Mouse (Mus musculus) liver, embryonic 14.5 days (tissue): ENCODE data around the gene Ankrd11. TPM values are rescaled to one million over a fixed set of nuclear protein-coding genes. Genes with fewer than 3 reads are reported as not detected.

Experiments
- ATAC-seq: fragments of 200-750 bp; cut with Nextera tagmentation; 2 replicates; pipeline ENCODE4 v1.8.0; 2017; ENCODE audit warnings: moderate number of reproducible peaks, mild to moderate bottlenecking, moderate library complexity; ENCODE audit not compliant: insufficient read depth
- DNase-seq, 3 experiments: peaks; one replicate each; pipeline ENCODE4 v3.0.0-alpha.2; 2012 to 2013; ENCODE audit warnings: low read depth in 3 of 3, low spot score in 3 of 3
- H3K27ac ChIP-seq: fragments of 300-500 bp; sonication (generic); 2 replicates; pipeline ENCODE4 v1.5.1; 2014; ENCODE audit warnings: moderate library complexity, mild to moderate bottlenecking, control low read depth, inconsistent platforms
- H3K27me3 ChIP-seq: fragments of 300-500 bp; sonication (generic); 2 replicates; pipeline ENCODE4 v1.6.1; 2014; ENCODE audit warnings: mild to moderate bottlenecking, low read length, moderate library complexity; ENCODE audit not compliant: control insufficient read depth, insufficient read depth
- H3K36me3 ChIP-seq: fragments of 300-500 bp; sonication (generic); replicated peaks from 2 replicates; pipeline ENCODE4 v1.6.1; 2014; ENCODE audit warnings: low read depth; ENCODE audit not compliant: control insufficient read depth, insufficient read depth
- H3K4me1 ChIP-seq, 2 experiments: fragments of 200-500 bp in 1 of 2; fragments of 300-500 bp in 1 of 2; sonication (generic) in 1 of 2; replicated peaks; 2 replicates each; pipeline ENCODE4 v1.6.1; 2012 to 2014; ENCODE audit warnings: antibody characterized with exemption in 1 of 2, inconsistent platforms in 1 of 2, low read length in 1 of 2; ENCODE audit not compliant: control insufficient read depth in 2 of 2, insufficient read depth in 2 of 2
- H3K4me2 ChIP-seq: fragments of 300-500 bp; sonication (generic); 2 replicates; pipeline ENCODE4 v1.6.1; 2014; ENCODE audit warnings: low read depth, mild to moderate bottlenecking, control low read depth, moderate library complexity
- H3K4me3 ChIP-seq, 2 experiments: fragments of 200-500 bp in 1 of 2; fragments of 300-500 bp in 1 of 2; sonication (generic) in 1 of 2; 2 replicates each; pipeline ENCODE4 v1.5.1; 2012 to 2014; ENCODE audit warnings: low read depth in 2 of 2, low read length in 2 of 2, mild to moderate bottlenecking in 2 of 2, control low read depth in 1 of 2, inconsistent platforms in 1 of 2, moderate library complexity in 1 of 2; ENCODE audit not compliant: insufficient read depth in 1 of 2
- H3K9ac ChIP-seq: fragments of 300-500 bp; sonication (generic); replicated peaks from 2 replicates; pipeline ENCODE4 v1.6.1; 2014; ENCODE audit warnings: mild to moderate bottlenecking, control low read depth, moderate library complexity
- H3K9me3 ChIP-seq: fragments of 300-500 bp; sonication (generic); 2 replicates; pipeline ENCODE4 v1.6.1; 2016; ENCODE audit warnings: low read length, mixed read lengths; ENCODE audit not compliant: control insufficient read depth
- CTCF ChIP-seq: IDR thresholded peaks from 2 replicates; pipeline ENCODE4 v1.5.1; 2016; ENCODE audit warnings: antibody characterized with exemption, low read depth, control low read depth
- EP300 ChIP-seq: IDR thresholded peaks from 2 replicates; pipeline ENCODE4 v1.6.1; 2016; ENCODE audit warnings: antibody characterized with exemption, low read depth
- WGBS: fragments of 180-500 bp; shearing (Covaris S2); extraction: QIAGEN DNeasy Blood & Tissue Kit; methylation state at CpG from one replicate; pipeline ENCODE4 v1.1.7; 2014; ENCODE audit not compliant: insufficient replicate concordance; 5-methylcytosine and 5-hydroxymethylcytosine counted together
- polyA plus RNA-seq, 2 experiments: library from polyadenylated mRNA; depleted of rRNA in 1 of 2; stranded (reverse) in 1 of 2; unstranded in 1 of 2; fragments of >200 nt; fragmentation: Nextera tagmentation in 1 of 2; extraction: Ambion mirVana in 1 of 2; gene quantifications; 2 replicates each; pipeline versions ENCODE4 v1.2.1 to v1.2.3; 2012 to 2014

The Ankrd11 gene
- polyA plus RNA-seq, 2 experiments = 10.8 to 12.4 TPM

DNA sequence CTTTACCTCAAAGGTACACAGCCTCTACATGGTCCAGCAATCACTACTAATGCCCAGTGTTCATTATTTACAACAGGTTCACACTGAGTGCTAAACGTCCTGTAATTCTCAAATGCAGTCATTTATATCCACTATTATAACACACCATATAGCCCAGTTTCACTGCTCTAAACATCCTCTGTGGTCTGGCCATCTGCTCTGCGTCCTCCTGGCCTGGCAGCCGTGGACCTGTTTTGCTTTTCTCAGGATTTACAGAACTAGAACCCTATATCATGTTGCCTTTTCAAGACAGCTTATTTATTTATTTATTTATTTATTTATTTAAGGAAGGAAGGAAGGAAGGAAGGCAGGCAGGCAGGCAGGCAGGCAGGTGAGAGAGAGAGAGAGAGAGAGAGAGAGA lies 114.2 kb downstream of the Ankrd11 start:
- DNase-seq (no peak), ATAC-seq (no peak)
- Histone ChIP-seq H3K27ac (no peak overlapping the region), H3K36me3 (no peaks in the 10 kb centered on the region), H3K4me1 (peaks cover 5 to 20% of the 10 kb centered on the region in 2 experiments), H3K4me2 (no peak overlapping the region), H3K4me3 (no peak overlapping the region), H3K9ac (no peak overlapping the region), H3K27me3 (no peaks in the 10 kb centered on the region), H3K9me3 (no peaks in the 10 kb centered on the region)
- TF ChIP-seq CTCF (no peak), EP300 (no peak)
- WGBS = 74% methylated on average over 3 of the region's 3 CpGs

DNA sequence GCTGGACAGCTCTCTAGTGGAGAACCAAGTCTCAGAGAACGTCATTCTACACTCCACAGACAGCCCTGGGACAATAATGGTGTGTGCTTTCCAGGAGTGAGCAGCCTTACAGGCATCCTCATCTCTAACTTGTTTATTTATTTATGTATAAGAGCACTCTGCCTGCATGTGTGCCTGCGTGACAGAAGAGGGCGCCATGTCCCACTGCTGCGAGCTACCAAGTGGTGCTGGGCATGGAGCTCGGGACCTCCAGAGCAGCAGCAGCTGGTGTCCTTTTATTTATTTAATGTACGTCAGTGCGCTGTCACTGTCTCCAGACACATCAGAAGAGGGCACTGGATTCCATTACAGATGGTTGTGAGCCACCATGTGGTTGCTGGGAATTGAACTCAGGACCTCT lies 115.3 kb downstream of the Ankrd11 start:
- ATAC-seq (no peak), DNase-seq (no peak)
- H3K4me1 ChIP-seq = peaks cover 0 to 17% of the 10 kb centered on the region in 2 experiments
- H3K36me3 ChIP-seq = no peaks in the 10 kb centered on the region
- no peak overlapping the region for H3K9ac ChIP-seq
- no peaks in the 10 kb centered on the region for H3K9me3 ChIP-seq
- 77% methylated on average over 7 of the region's 7 CpGs for WGBS
- H3K4me3 ChIP-seq = no peak overlapping the region
- H3K27ac ChIP-seq = no peak overlapping the region
- no peaks in the 10 kb centered on the region for H3K27me3 ChIP-seq
- H3K4me2 ChIP-seq = no peak overlapping the region
- TF ChIP-seq CTCF = peak; percentile 79
- no peak for TF ChIP-seq EP300

DNA sequence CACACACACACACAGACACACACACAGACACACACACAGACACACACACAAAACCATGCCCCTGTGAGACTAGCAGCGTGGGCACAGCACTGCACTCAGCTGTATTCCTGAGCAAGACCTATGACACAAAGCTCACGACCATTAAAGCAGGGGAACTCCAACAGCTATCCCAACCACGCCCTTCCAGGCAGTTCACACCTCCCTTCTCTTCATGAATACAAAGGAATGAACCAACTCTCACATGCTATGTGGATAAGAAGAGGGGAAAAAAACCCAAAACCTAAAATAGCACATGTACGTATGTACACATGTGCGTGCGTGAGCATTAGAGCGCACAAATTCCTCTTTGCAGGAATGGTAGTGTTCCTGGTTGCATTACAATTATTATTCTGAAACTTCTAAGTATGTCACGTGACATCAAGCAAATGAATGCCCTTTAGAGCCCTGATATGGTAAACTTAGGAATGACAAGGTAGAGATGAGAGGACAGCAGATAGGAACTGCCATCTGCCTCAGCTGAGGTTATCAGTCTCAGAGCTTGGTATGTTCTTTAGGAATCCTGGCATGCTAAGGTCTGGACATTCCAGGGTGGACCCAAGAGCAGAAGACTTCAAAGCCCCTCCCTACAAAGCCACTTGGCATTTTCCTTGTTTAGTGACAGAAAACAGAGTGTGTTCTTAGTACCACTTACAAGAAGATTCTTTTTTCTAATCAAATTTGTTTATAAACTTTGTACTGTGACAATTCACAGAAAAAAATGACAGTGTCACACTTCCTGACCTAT lies 115.9 kb downstream of the Ankrd11 start:
- Histone ChIP-seq H3K9me3 (no peaks in the 10 kb centered on the region), H3K4me1 (peaks cover 0 to 14% of the 10 kb centered on the region in 2 experiments), H3K36me3 (no peaks in the 10 kb centered on the region), H3K27ac (no peak overlapping the region), H3K4me3 (no peak overlapping the region), H3K27me3 (no peaks in the 10 kb centered on the region), H3K9ac (no peak overlapping the region), H3K4me2 (no peak overlapping the region)
- no peak for ATAC-seq
- TF ChIP-seq EP300 = no peak
- no peak for TF ChIP-seq CTCF
- no peak for DNase-seq
- WGBS = 76% methylated on average over 8 of the region's 8 CpGs

DNA sequence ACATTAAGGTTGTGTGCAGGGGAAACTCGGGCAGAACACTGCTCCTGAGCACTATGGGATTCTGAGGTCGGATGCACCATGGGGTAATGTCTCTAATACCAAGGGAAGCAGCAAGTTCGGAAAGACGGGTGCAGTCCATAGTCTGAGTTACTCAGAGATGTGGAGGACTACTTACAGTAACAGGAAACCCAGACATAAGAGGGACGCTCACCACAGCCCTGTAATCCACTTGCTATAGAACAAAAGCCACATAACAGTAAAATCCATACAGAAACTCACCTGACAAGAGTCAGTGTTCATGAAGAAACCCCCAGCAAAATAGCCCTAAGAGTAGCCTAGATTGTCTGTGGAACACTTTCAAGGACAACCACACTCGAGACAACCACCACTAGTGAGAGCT lies 118.0 kb downstream of the Ankrd11 start:
- no peak for DNase-seq
- H3K27me3 ChIP-seq = no peaks in the 10 kb centered on the region
- H3K4me3 ChIP-seq = no peak overlapping the region
- WGBS = 38% methylated on average over 6 of the region's 6 CpGs
- TF ChIP-seq EP300 (no peak), CTCF (no peak)
- no peaks in the 10 kb centered on the region for H3K36me3 ChIP-seq
- no peak overlapping the region for H3K27ac ChIP-seq
- H3K4me2 ChIP-seq = no peak overlapping the region
- no peaks in the 10 kb centered on the region for H3K9me3 ChIP-seq
- no peak overlapping the region for H3K9ac ChIP-seq
- H3K4me1 ChIP-seq = peaks cover 1 to 18% of the 10 kb centered on the region in 2 experiments
- ATAC-seq = no peak

DNA sequence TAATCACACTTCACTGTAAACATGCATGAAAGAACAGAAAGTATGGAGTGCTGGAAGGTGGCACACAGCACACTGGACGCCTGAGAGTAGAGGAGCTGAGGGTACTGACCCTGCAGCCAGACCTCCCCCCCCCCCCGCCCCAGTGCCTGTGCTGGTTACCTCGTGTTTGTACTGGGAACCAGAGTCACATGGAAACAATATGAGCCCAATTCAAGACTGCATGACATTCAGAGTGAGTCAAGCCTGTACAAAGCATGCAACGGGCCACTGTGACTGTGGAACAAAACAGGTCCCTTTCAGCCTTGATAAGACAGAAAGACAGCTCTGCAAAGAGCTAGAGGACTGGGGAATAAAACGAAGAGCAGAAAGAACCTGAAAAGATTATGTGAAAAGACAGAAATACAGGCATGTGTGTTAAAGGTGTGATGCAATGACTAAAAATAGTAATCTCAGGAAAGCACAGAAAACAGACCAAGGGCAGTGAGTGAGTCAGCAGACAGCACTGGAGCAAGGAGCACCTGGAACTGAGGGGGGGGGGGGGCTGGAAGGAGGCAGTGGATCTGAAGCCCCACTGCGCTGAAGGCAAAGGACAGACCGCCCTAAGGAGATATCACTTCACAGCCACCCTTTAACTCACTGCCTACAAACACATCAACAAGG lies 118.5 kb downstream of the Ankrd11 start:
- Histone ChIP-seq H3K4me3 (no peak overlapping the region), H3K27me3 (no peaks in the 10 kb centered on the region), H3K9me3 (no peaks in the 10 kb centered on the region), H3K9ac (no peak overlapping the region), H3K36me3 (no peaks in the 10 kb centered on the region), H3K4me1 (peaks cover 6 to 22% of the 10 kb centered on the region in 2 experiments), H3K4me2 (no peak overlapping the region), H3K27ac (no peak overlapping the region)
- 30% methylated on average over 7 of the region's 7 CpGs for WGBS
- ATAC-seq (no peak), DNase-seq (no peak)
- TF ChIP-seq EP300 = no peak
- no peak for TF ChIP-seq CTCF
